Mouse (Mus musculus) cerebellum, adult 2 months (tissue): ENCODE results near the gene Nedd9. TPM values are rescaled to one million over a fixed set of nuclear protein-coding genes. Genes with fewer than 3 reads are reported as not detected.

ENCODE experiments used
- polyA plus RNA-seq: library from polyadenylated mRNA; depleted of rRNA; stranded (reverse); fragments of >200 nt; gene quantifications from 2 replicates; pipeline ENCODE4 v1.2.3, GENCODE M21; 2012; rRNA removed

Gene Nedd9
- polyA plus RNA-seq, 1 experiment: 5.5 TPM

Other genes with a start within 250 kb of the Nedd9 start
- gene Smim13, start 237.5 kb downstream of the Nedd9 start, polyA plus RNA-seq: 70.5 and 76.2 TPM in 2 replicates
- gene Gm17364, start 213.4 kb downstream of the Nedd9 start, polyA plus RNA-seq: not detected in 2 replicates
- gene Tmem170b, start 118.5 kb upstream of the Nedd9 start, polyA plus RNA-seq: 19.9 and 21.6 TPM in 2 replicates